Mouse (Mus musculus): ENCODE measurements around the gene Mpzl3. TPM values are rescaled to one million over a fixed set of nuclear protein-coding genes. Genes with fewer than 3 reads are reported as not detected.

Gene Mpzl3
- polyA plus RNA-seq, 1 experiment from 2014 or later, result 1.2 TPM

- no peak for ATAC-seq (ENCODE audit: low FRiP score)
- Histone ChIP-seq H3K27me3 (peaks cover 12% of the 10 kb centered on the region; the same call in 1 of the 2 replicates), H3K9ac (no peak overlapping the region), H3K36me3 (no peaks in the 10 kb centered on the region; the same call in 1 of the 2 replicates), H3K27ac (no peak overlapping the region), H3K4me3 (no peak overlapping the region), H3K9me3 (no peaks in the 10 kb centered on the region), H3K4me1 (replicated peaks) (peaks cover 34% of the 10 kb centered on the region), H3K4me2 (no peak overlapping the region)
- 68% methylated on average over 9 of the region's 9 CpGs for WGBS
Measured at GRCm38 (mm10) chr9:45116819-45117218, 61.8 kb downstream of the Mpzl3 start.

GRCm38 (mm10) chr9:45117741-45118431, 62.9 kb downstream of the Mpzl3 start, which contains the start of gene Scn2b:
Gene Scn2b (plus strand): TSS chr9:45117782.
- ATAC-seq (ENCODE audit: low FRiP score), result peak; percentile 12; the same call in 1 of the 2 replicates
- H3K4me2 ChIP-seq, result peak within 1 kb of the TSS; percentile 74
- peak within 1 kb of the TSS; percentile 90 for H3K9ac ChIP-seq
- peaks cover 44% of the 10 kb centered on the region for H3K4me1 ChIP-seq (replicated peaks)
- 0% methylated on average over 13 of the region's 13 CpGs for WGBS
- peak within 1 kb of the TSS; percentile 92 for H3K27ac ChIP-seq
- H3K9me3 ChIP-seq, result no peaks in the 10 kb centered on the region
- peaks cover 12% of the 10 kb centered on the region; the same call in 1 of the 2 replicates for H3K27me3 ChIP-seq
- H3K4me3 ChIP-seq, result peak within 1 kb of the TSS; percentile 71
- no peaks in the 10 kb centered on the region; the same call in 1 of the 2 replicates for H3K36me3 ChIP-seq

- H3K4me2 ChIP-seq, result peak overlapping the region; percentile 74
- peak overlapping the region; percentile 90 for H3K9ac ChIP-seq
- ATAC-seq (ENCODE audit: low FRiP score), result no peak
- peaks cover 44% of the 10 kb centered on the region for H3K4me1 ChIP-seq (replicated peaks)
- no peaks in the 10 kb centered on the region; the same call in 1 of the 2 replicates for H3K36me3 ChIP-seq
- H3K27ac ChIP-seq, result no peak overlapping the region; the same call in 1 of the 2 replicates
- H3K27me3 ChIP-seq, result peaks cover 12% of the 10 kb centered on the region; the same call in 1 of the 2 replicates
- no peaks in the 10 kb centered on the region for H3K9me3 ChIP-seq
- 31% methylated on average over 10 of the region's 10 CpGs for WGBS
- H3K4me3 ChIP-seq, result peak overlapping the region; percentile 71
Measured at GRCm38 (mm10) chr9:45118552-45118951, 63.6 kb downstream of the Mpzl3 start.

DNA sequence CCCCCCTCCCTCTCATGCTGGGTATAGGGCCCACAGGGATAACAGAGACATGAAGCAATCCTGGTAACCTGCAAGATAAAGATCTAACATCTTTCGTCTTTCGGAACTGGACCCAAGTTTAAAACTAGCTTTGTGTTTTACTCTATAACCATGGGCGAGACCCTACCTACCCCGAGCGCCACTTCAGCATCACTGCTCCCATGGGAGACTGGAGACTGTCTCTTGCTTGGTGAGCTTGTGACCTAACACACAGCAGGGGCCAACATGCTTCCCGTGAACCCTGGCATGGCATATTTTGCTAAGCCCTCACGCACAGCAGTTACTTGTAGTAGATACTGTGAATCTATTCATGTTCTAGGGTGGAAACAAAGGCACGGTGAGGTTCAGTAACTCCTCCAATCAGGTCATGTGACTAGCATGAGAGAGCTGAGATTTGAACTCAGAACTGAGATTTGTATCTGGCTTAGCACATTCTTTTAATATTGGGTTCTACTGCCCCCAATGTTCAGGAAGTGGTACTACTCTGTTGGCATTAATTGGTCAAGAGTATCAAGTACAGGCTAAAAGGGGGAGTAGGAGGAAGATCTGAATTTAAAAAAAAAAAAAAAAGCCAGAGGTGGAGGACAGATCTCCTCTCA, 64.4 kb downstream of the Mpzl3 start:
- Histone ChIP-seq H3K27ac (no peak overlapping the region), H3K4me3 (peak overlapping the region; percentile 71), H3K9ac (peak overlapping the region; percentile 90; the same call in 1 of the 2 replicates), H3K4me2 (peak overlapping the region; percentile 74), H3K4me1 (replicated peaks) (peaks cover 44% of the 10 kb centered on the region), H3K36me3 (no peaks in the 10 kb centered on the region; the same call in 1 of the 2 replicates), H3K27me3 (peaks cover 12% of the 10 kb centered on the region; the same call in 1 of the 2 replicates), H3K9me3 (no peaks in the 10 kb centered on the region)
- no peak for ATAC-seq (ENCODE audit: low FRiP score)
- 92% methylated on average over 8 of the region's 8 CpGs for WGBS

DNA sequence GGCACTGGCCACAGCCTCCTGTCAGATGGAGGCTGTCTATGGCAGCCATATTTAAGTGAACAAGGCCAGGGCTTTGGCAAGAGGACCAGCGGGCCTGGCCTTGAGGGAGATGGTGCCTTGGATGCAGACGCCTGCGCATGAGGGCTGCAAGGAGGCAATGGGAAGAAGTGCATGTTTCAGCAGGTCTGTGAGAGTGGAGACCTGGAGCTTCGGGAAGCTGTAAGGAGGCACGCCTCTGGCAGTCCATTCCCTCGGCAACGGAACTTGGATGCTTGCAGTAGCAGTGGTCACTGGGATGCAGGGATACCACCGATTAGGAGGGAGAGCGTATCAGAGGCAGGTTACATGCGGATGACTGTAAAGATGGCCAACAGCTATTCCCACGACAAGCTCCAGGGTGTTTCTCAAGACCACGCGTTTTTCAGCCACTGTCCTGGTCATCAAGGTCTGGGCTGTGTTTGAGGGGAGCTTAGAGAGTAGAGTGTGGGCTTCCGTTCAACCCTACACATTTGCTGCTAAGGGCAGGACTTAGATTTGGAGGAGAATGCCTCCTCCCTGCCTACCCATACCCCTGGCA, 65.1 kb downstream of the Mpzl3 start:
- Histone ChIP-seq H3K27ac (no peak overlapping the region), H3K9me3 (no peaks in the 10 kb centered on the region), H3K9ac (no peak overlapping the region), H3K36me3 (no peaks in the 10 kb centered on the region; the same call in 1 of the 2 replicates), H3K4me1 (replicated peaks) (peaks cover 44% of the 10 kb centered on the region), H3K4me3 (no peak overlapping the region), H3K4me2 (no peak overlapping the region), H3K27me3 (peaks cover 12% of the 10 kb centered on the region; the same call in 1 of the 2 replicates)
- no peak for ATAC-seq (ENCODE audit: low FRiP score)
- WGBS, result 91% methylated on average over 14 of the region's 14 CpGs

DNA sequence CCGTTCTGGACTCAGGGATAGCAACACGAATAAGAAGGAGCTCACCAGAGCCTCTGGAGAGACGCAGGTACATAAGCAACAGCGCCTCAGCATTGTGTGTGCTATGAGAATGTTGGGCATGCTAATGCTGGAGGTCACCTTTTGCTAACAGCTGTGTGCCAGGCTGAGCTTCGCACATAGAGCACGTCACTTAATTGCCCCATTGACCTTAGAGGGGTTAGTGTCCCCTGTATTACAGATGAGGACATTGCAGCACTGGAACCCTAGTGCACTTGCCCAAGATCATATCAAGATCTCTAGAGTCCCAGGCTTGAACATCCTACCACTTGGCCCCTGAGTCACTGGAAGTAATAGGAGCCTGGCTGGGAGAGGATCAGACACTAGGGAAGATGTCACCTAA, 65.6 kb downstream of the Mpzl3 start:
- no peak overlapping the region for H3K9ac ChIP-seq
- no peak overlapping the region for H3K4me2 ChIP-seq
- no peak for ATAC-seq (ENCODE audit: low FRiP score)
- H3K36me3 ChIP-seq, result peaks cover 5% of the 10 kb centered on the region
- no peak overlapping the region for H3K27ac ChIP-seq
- H3K4me3 ChIP-seq, result no peak overlapping the region
- WGBS, result 88% methylated on average over 6 of the region's 6 CpGs
- peaks cover 12% of the 10 kb centered on the region; the same call in 1 of the 2 replicates for H3K27me3 ChIP-seq
- peaks cover 44% of the 10 kb centered on the region for H3K4me1 ChIP-seq (replicated peaks)
- H3K9me3 ChIP-seq, result no peaks in the 10 kb centered on the region

- peaks cover 12% of the 10 kb centered on the region; the same call in 1 of the 2 replicates for H3K27me3 ChIP-seq
- no peak overlapping the region for H3K27ac ChIP-seq
- 68% methylated on average over 6 of the region's 6 CpGs for WGBS
- no peaks in the 10 kb centered on the region for H3K9me3 ChIP-seq
- H3K4me1 ChIP-seq (replicated peaks), result peaks cover 41% of the 10 kb centered on the region
- H3K4me2 ChIP-seq, result no peak overlapping the region
- peaks cover 8% of the 10 kb centered on the region for H3K36me3 ChIP-seq
- no peak overlapping the region for H3K4me3 ChIP-seq
- no peak overlapping the region for H3K9ac ChIP-seq
- ATAC-seq (ENCODE audit: low FRiP score), result no peak
Measured at GRCm38 (mm10) chr9:45121001-45121400, 66.0 kb downstream of the Mpzl3 start.

GRCm38 (mm10) chr9:45121769-45122168, 66.8 kb downstream of the Mpzl3 start:
- 0 out of 2 replicates have a peak, but pooled peaks have one; percentile 58 for ATAC-seq (ENCODE audit: low FRiP score)
- Histone ChIP-seq H3K27ac (no peak overlapping the region), H3K27me3 (0 out of 2 replicates have a peak, but pooled peaks cover 6% of the 10 kb centered on the region), H3K9me3 (no peaks in the 10 kb centered on the region), H3K9ac (peak overlapping the region; percentile 60), H3K36me3 (peaks cover 16% of the 10 kb centered on the region), H3K4me2 (peak overlapping the region; percentile 47), H3K4me1 (replicated peaks) (peaks cover 38% of the 10 kb centered on the region), H3K4me3 (peak overlapping the region; percentile 20)
- 4% methylated on average over 10 of the region's 10 CpGs for WGBS

- Histone ChIP-seq H3K27me3 (0 out of 2 replicates have a peak, but pooled peaks cover under 1% of the 10 kb centered on the region), H3K4me3 (peak overlapping the region; percentile 20), H3K36me3 (peaks cover 17% of the 10 kb centered on the region), H3K27ac (no peak overlapping the region), H3K9ac (peak overlapping the region; percentile 60), H3K9me3 (no peaks in the 10 kb centered on the region), H3K4me1 (replicated peaks) (peaks cover 38% of the 10 kb centered on the region), H3K4me2 (peak overlapping the region; percentile 47)
- 30% methylated on average over 9 of the region's 9 CpGs for WGBS
- peak; percentile 34; the same call in 1 of the 2 replicates for ATAC-seq (ENCODE audit: low FRiP score)
Measured at GRCm38 (mm10) chr9:45122209-45122761, 67.3 kb downstream of the Mpzl3 start.

- Histone ChIP-seq H3K4me3 (no peak overlapping the region), H3K4me1 (replicated peaks) (peaks cover 20% of the 10 kb centered on the region), H3K9ac (no peak overlapping the region), H3K36me3 (peaks cover 17% of the 10 kb centered on the region), H3K4me2 (no peak overlapping the region), H3K9me3 (no peaks in the 10 kb centered on the region), H3K27me3 (0 out of 2 replicates have a peak, but pooled peaks cover 4% of the 10 kb centered on the region), H3K27ac (no peak overlapping the region)
- ATAC-seq (ENCODE audit: low FRiP score), result no peak
- WGBS, result 93% methylated on average over 14 of the region's 14 CpGs
Measured at GRCm38 (mm10) chr9:45125211-45125610, 70.2 kb downstream of the Mpzl3 start.

GRCm38 (mm10) chr9:45126941-45127340, 72.0 kb downstream of the Mpzl3 start:
- Histone ChIP-seq H3K36me3 (peaks cover 17% of the 10 kb centered on the region), H3K9ac (no peak overlapping the region), H3K4me3 (no peak overlapping the region), H3K4me1 (replicated peaks) (peaks cover 9% of the 10 kb centered on the region), H3K27ac (no peak overlapping the region), H3K4me2 (no peak overlapping the region), H3K9me3 (no peaks in the 10 kb centered on the region), H3K27me3 (peaks cover 13% of the 10 kb centered on the region; the same call in 1 of the 2 replicates)
- ATAC-seq (ENCODE audit: low FRiP score), result no peak
- 65% methylated on average over 7 of the region's 7 CpGs for WGBS

All from hindbrain, embryonic 13.5 days (tissue).